Mouse (Mus musculus) gastrocnemius, adult 18-20 months (tissue): ENCODE measurements at regions not wholly inside any gene's neighbourhood (a gene's known extent, or its start where the extent isn't known, plus 50 kb on each side); places are given as distances from the start of the nearest gene placed in this dataset.

ENCODE experiments used
- DNase-seq: peaks from one replicate; pipeline ENCODE4 v3.0.0; 2021; ENCODE audit warnings: low spot score

- DNase-seq: no peak
These were observed 255.3 kb downstream of the Dysf start for GRCm38 (mm10) chr6:84263686-84264085.

- no peak for DNase-seq
These were observed 254.4 kb downstream of the Dysf start for GRCm38 (mm10) chr6:84262766-84263165.

- DNase-seq: no peak
These were observed 253.1 kb downstream of the Dysf start for GRCm38 (mm10) chr6:84261483-84261882.
